Mouse (Mus musculus) G1E (cell line): ENCODE data around the gene Slc25a33. TPM values are rescaled to one million over a fixed set of nuclear protein-coding genes. Genes with fewer than 3 reads are reported as not detected.

Experiments used
- ATAC-seq: 2 replicates; pipeline ENCODE4 v1.8.0; 2016; ENCODE audit warnings: mild to moderate bottlenecking; ENCODE audit not compliant: insufficient number of reproducible peaks, poor library complexity, low FRiP score, severe bottlenecking; ENCODE audit errors: extremely low read depth
- DNase-seq: peaks from one replicate; pipeline ENCODE4 v3.0.0; 2012; ENCODE audit warnings: low spot score
- H3K27me3 ChIP-seq: 2 replicates; pipeline ENCODE4 v1.6.1; 2012; ENCODE audit warnings: mild to moderate bottlenecking, low read length, inconsistent platforms; ENCODE audit not compliant: insufficient read depth
- H3K36me3 ChIP-seq: replicated peaks from 2 replicates; pipeline ENCODE3; 2012; ENCODE audit warnings: mild to moderate bottlenecking, inconsistent platforms
- H3K4me1 ChIP-seq: 2 replicates; pipeline ENCODE4 v1.6.1; 2012; ENCODE audit warnings: low read depth, low read length, inconsistent platforms, mixed read lengths; ENCODE audit not compliant: insufficient read depth
- H3K4me3 ChIP-seq: 2 replicates; pipeline ENCODE4 v1.5.1; 2012; ENCODE audit warnings: low read depth, mild to moderate bottlenecking, inconsistent platforms, low read length, moderate library complexity, mixed read lengths
- H3K9me3 ChIP-seq: replicated peaks from 2 replicates; pipeline ENCODE4 v1.6.1; 2012; ENCODE audit warnings: inconsistent platforms
- CTCF ChIP-seq: IDR thresholded peaks from 2 replicates; pipeline ENCODE4 v1.5.1; 2012; ENCODE audit warnings: low read depth, low read length, inconsistent platforms, mixed read lengths
- GATA1 ChIP-seq: IDR thresholded peaks from 2 replicates; pipeline ENCODE4 v1.6.1; 2012; ENCODE audit warnings: borderline replicate concordance, low read length, inconsistent platforms, mixed read lengths
- GATA2 ChIP-seq: IDR thresholded peaks from 2 replicates; pipeline ENCODE4 v1.6.1; 2012; ENCODE audit warnings: low read depth, low read length, inconsistent platforms, borderline replicate concordance
- POLR2AphosphoS5 ChIP-seq: IDR thresholded peaks from 2 replicates; pipeline ENCODE4 v1.6.1; 2012; ENCODE audit warnings: low read depth, low read length, inconsistent platforms; ENCODE audit not compliant: insufficient replicate concordance
- TAL1 ChIP-seq: conservative IDR thresholded peaks from 2 replicates; pipeline ENCODE4 v1.6.1; 2012; ENCODE audit warnings: low read depth, low read length, inconsistent platforms, mixed read lengths
- polyA plus RNA-seq: library from polyadenylated mRNA; stranded (reverse); fragments of >175 nt; gene quantifications from 2 replicates; pipeline ENCODE4 v1.2.3, GENCODE M21; 2012
- total RNA-seq, 2 experiments: library from RNA; stranded (forward) in 1 of 2; stranded (reverse) in 1 of 2; fragments of 200-1000 nt in 1 of 2; fragments of >200 nt in 1 of 2; fragmentation: Nextera tagmentation in 1 of 2; gene quantifications; 2 replicates each; pipeline ENCODE4 v1.2.3; 2014 to 2017

Slc25a33 gene
- total and polyA plus RNA-seq, 3 experiments, result 2.3 to 4.9 (median 3.7) TPM

DNA sequence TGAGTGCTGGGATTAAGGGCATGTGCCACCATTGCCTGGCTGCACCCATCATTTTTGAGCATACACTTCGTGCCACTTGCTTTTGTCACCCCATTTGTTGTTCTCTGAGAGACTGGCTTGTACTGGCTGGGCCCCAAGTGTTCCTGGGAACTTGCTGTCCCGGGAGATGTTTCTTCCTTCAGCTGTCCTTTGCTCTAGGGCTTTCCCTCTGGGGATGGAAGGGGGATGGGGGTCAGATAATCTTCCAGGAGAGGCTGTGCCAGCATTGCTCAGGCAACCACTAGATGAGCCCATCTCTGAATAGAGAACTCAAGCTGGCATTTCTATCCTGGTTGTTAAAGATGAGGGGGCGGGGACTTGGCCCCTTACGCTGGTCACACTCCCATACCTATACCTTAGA lies 17.4 kb upstream of the Slc25a33 start:
- ATAC-seq (no peak), DNase-seq (no peak)
- Histone ChIP-seq H3K36me3 (no peaks in the 10 kb centered on the region), H3K27me3 (0 out of 2 replicates have a peak, but pooled peaks cover 4% of the 10 kb centered on the region), H3K9me3 (no peaks in the 10 kb centered on the region), H3K4me1 (no peaks in the 10 kb centered on the region), H3K4me3 (no peak overlapping the region)
- TF ChIP-seq POLR2AphosphoS5, result no peak
- no peak for TF ChIP-seq TAL1
- TF ChIP-seq GATA2, result no peak
- TF ChIP-seq CTCF, result no peak
- TF ChIP-seq GATA1, result no peak

DNA sequence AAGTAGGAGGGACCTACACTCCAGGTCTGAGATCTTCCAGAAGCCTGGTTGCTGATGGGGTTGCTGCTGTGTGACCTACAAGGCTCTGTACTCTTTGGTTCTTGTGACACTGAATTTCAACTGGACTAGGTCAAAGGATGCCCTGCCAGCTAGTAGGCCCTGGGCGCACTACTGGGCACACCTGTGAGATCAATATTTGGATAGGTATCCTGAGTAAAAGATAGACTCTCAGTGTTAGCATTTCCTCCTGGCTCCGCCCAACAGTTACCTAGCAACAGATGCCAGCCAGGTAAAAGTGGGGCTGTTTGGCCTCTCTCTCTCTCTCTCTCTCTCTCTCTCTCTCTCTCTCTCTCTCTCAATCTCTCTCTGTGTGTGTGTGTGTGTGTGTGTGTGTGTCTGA lies 16.9 kb upstream of the Slc25a33 start:
- Histone ChIP-seq H3K4me1 (no peaks in the 10 kb centered on the region), H3K4me3 (no peak overlapping the region), H3K27me3 (0 out of 2 replicates have a peak, but pooled peaks cover 2% of the 10 kb centered on the region), H3K36me3 (no peaks in the 10 kb centered on the region), H3K9me3 (no peaks in the 10 kb centered on the region)
- no peak for DNase-seq
- no peak for ATAC-seq
- TF ChIP-seq GATA2, result no peak

GRCm38 (mm10) chr4:149790546-149790945 lies 16.5 kb upstream of the Slc25a33 start:
- TF ChIP-seq GATA2 (no peak), POLR2AphosphoS5 (no peak), CTCF (no peak), GATA1 (no peak), TAL1 (no peak)
- no peaks in the 10 kb centered on the region for H3K36me3 ChIP-seq
- H3K4me3 ChIP-seq, result no peak overlapping the region
- no peak for ATAC-seq
- no peaks in the 10 kb centered on the region for H3K9me3 ChIP-seq
- no peak for DNase-seq
- 0 out of 2 replicates have a peak, but pooled peaks cover 2% of the 10 kb centered on the region for H3K27me3 ChIP-seq
- no peaks in the 10 kb centered on the region for H3K4me1 ChIP-seq

DNA sequence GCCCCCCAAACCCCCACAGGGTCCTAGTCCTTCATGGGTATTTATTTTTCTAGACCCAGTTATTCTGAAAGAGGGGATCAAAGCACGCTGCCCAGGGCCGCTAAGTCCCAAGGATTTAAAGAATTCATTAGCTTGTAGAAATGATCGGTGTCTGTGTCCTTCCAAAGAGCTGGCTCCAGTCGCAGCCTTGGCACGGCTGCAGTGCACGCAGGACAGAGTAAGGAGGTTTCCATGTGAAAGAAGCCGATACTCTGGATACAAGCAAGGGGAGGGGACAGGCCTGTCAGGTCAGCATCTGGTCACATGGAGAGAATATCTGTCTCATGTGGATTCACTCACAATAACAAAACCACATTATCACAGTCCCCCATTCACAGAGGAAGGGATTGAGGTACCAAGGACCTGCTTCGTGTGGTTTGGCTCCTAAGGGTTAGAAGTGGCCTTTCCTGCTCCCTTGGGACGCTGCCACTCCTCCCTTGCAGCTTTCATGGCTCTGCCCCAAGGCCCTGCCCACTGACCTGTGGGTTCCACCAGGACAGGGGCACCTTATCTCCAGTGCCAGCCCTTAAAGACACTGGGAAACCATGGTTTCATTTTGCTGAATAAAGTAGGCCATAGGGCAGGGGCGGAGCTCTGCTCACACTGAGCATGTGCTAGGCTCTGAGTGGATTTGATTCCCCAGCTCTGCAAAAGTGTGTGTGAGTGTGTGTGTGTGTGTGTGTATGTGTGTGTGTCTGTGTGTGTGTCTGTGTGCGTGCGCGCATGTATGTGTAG lies 15.5 kb upstream of the Slc25a33 start:
- ATAC-seq, result no peak
- no peak for DNase-seq
- H3K4me1 ChIP-seq, result no peaks in the 10 kb centered on the region
- H3K4me3 ChIP-seq, result no peak overlapping the region
- H3K27me3 ChIP-seq, result 0 out of 2 replicates have a peak, but pooled peaks cover 3% of the 10 kb centered on the region
- TF ChIP-seq GATA2, result no peak
- TF ChIP-seq POLR2AphosphoS5, result no peak
- TF ChIP-seq GATA1, result no peak
- no peak for TF ChIP-seq TAL1
- TF ChIP-seq CTCF, result no peak
- H3K9me3 ChIP-seq, result no peaks in the 10 kb centered on the region
- no peaks in the 10 kb centered on the region for H3K36me3 ChIP-seq

DNA sequence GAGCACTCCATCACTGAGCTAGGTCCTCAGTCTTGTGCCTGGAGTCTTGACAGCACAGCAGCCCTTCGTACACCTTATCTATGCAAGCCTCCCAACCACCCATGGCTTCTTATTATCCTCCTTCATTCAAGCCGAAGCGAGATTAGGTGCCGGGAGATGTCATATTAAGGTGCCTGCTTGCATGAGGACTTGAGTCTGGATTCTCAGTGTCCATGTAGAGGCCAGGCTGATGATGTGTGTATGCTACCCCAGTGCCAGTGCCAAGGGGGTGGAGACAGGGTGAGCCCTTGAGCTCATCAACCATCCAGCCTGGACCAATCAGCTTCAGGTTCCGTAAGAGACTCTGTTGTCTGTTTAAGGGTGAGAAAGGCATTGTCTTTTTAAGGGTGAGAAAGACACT lies 10.8 kb upstream of the Slc25a33 start:
- DNase-seq (no peak), ATAC-seq (no peak)
- H3K4me1 ChIP-seq, result peaks cover 9% of the 10 kb centered on the region
- no peaks in the 10 kb centered on the region for H3K36me3 ChIP-seq
- H3K4me3 ChIP-seq, result no peak overlapping the region
- H3K9me3 ChIP-seq, result no peaks in the 10 kb centered on the region
- no peak for TF ChIP-seq POLR2AphosphoS5
- TF ChIP-seq GATA2, result no peak
- TF ChIP-seq TAL1, result no peak
- TF ChIP-seq CTCF, result no peak
- no peak for TF ChIP-seq GATA1
- H3K27me3 ChIP-seq, result 0 out of 2 replicates have a peak, but pooled peaks cover 8% of the 10 kb centered on the region

DNA sequence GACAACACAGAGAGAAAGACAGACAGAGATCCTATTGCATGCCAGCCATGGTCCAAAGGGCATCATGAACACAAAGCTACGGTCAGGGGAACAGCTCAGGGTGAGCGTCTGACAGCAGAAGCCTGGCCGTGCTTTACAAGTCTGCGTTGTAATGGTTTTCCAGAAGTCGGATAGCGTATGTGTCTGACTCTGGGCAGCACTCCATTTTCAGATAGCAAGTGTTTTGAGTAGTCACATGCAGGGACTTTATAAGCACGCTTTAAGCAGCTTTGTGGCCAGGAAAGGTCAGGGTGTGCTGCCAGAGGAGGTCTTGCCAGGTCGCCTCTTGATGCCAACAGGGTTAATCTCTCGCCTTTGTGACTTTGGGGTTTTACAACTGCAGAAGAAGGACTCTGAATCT lies 10.3 kb upstream of the Slc25a33 start:
- H3K4me3 ChIP-seq, result no peak overlapping the region
- H3K4me1 ChIP-seq, result peaks cover 14% of the 10 kb centered on the region
- ATAC-seq (no peak), DNase-seq (no peak)
- no peaks in the 10 kb centered on the region for H3K36me3 ChIP-seq
- no peaks in the 10 kb centered on the region for H3K9me3 ChIP-seq
- 0 out of 2 replicates have a peak, but pooled peaks cover 6% of the 10 kb centered on the region for H3K27me3 ChIP-seq
- TF ChIP-seq GATA1 (no peak), POLR2AphosphoS5 (no peak), CTCF (no peak), GATA2 (no peak), TAL1 (no peak)

GRCm38 (mm10) chr4:149782975-149783374 lies 8.9 kb upstream of the Slc25a33 start:
- DNase-seq, result no peak
- H3K36me3 ChIP-seq, result no peaks in the 10 kb centered on the region
- H3K4me3 ChIP-seq, result no peak overlapping the region
- TF ChIP-seq POLR2AphosphoS5 (no peak), CTCF (no peak), GATA2 (no peak), GATA1 (no peak), TAL1 (no peak)
- ATAC-seq, result no peak
- peaks cover 15% of the 10 kb centered on the region for H3K4me1 ChIP-seq
- H3K9me3 ChIP-seq, result no peaks in the 10 kb centered on the region
- 0 out of 2 replicates have a peak, but pooled peaks cover 6% of the 10 kb centered on the region for H3K27me3 ChIP-seq
